ENCODE assay signal across 8 mouse cellular contexts in the genomic region with DNA sequence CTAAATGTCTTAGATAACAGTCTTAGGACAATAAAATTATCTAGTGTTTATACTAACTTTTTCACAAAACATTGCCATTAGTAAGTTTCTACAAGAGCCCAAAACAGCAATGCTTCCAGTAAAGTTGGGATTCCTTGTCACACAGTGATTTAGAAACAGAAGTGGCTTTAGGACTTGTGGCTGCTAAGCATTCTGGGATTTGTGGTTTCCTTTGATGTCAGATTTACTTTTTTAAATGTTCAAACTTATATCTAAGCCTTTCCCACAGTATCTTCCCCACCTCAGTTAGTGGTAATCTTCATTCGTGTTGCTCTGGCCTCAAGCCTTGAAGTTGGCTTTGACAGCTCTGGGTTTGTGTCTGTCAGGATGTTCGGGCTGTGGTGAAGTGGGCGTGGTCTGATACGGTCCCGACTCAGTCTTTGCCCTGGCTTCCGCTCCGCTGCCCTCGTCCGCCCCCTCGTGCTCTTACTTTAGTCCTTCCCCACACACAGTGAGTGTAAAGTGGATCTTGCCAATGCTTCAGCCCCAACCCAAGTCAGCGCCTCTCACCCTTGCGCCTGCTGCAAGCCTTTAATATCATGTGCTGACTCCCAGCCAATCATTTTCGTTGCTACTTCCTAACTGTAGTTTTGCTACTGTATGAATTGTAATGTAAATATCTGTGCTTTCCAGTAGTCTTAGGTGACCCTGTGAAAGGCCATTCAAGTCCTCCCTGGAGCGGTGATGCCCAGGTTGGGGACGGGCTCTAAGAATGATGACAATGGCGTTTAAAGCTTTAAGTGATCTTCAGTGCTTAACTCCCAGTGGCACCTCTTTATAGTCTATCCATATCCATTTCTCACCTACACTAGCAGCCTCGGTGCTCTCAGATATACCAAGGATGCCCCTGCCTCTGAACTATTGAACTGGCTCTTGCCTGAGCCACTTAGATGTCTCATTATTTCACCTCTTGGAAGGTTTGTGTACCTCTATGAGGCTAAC. TPM values are rescaled to one million over a fixed set of nuclear protein-coding genes. Genes with fewer than 3 reads are reported as not detected.
A peak's percentile ranks its signal among the peaks of the same experiment; 100 is the strongest.
DNase-seq lines count a peak whose midpoint lies in the region; ATAC-seq and TF ChIP-seq lines count a peak whose summit lies in the region.

No protein-coding gene starts in this region.

- H3K4me3 ChIP-seq in embryonic facial prominence, embryonic 13.5 days: peak overlapping the region; percentile 49
- H3K4me3 ChIP-seq in heart, embryonic 10.5 days: peak overlapping the region; percentile 57
- H3K4me3 ChIP-seq in liver, embryonic 15.5 days (replicated peaks): peak overlapping the region; percentile 45
- peak overlapping the region; percentile 30 for H3K4me3 ChIP-seq in stomach, postnatal 0 days (ENCODE audit: low read depth, low read length)

- peak; percentile 11 for DNase-seq in urinary bladder, postnatal 25 days (ENCODE audit: low spot score)
- DNase-seq in urinary bladder, postnatal 4 days (ENCODE audit: low spot score in 2 of 2): no peak
- peak; percentile 89 for DNase-seq in heart, embryonic 10.5 days (ENCODE audit: low spot score)
- DNase-seq in kidney, adult 8-10 months: peak; percentile 62 to 64
- peak; percentile 92 for DNase-seq in naive thymus-derived CD4-positive, alpha-beta T cell, adult 2 months (ENCODE audit: low read depth)
- DNase-seq in stomach, postnatal 0 days (ENCODE audit: low spot score): peak; percentile 79

- H3K27me3 ChIP-seq in embryonic facial prominence, embryonic 13.5 days: no peaks in the 10 kb centered on the region
- no peaks in the 10 kb centered on the region for H3K27me3 ChIP-seq in heart, embryonic 10.5 days (ENCODE audit: insufficient read depth, poor library complexity, severe bottlenecking)
- H3K27me3 ChIP-seq in liver, embryonic 15.5 days: no peaks in the 10 kb centered on the region
- no peaks in the 10 kb centered on the region for H3K27me3 ChIP-seq in stomach, postnatal 0 days (ENCODE audit: control insufficient read depth, insufficient read depth, low read length)

- no peak overlapping the region for H3K27ac ChIP-seq in embryonic facial prominence, embryonic 13.5 days
- H3K27ac ChIP-seq in heart, embryonic 10.5 days: 0 out of 2 replicates have a peak overlapping the region, but pooled peaks have one; percentile 22
- no peak overlapping the region for H3K27ac ChIP-seq in liver, embryonic 15.5 days (replicated peaks)
- no peak overlapping the region for H3K27ac ChIP-seq in stomach, postnatal 0 days (replicated peaks)

- peaks cover 5% of the 10 kb centered on the region; the same call in 1 of the 2 replicates for H3K4me1 ChIP-seq in embryonic facial prominence, embryonic 13.5 days
- 0 out of 2 replicates have a peak, but pooled peaks cover 4% of the 10 kb centered on the region for H3K4me1 ChIP-seq in heart, embryonic 10.5 days
- 0 out of 2 replicates have a peak, but pooled peaks cover 9% of the 10 kb centered on the region for H3K4me1 ChIP-seq in liver, embryonic 15.5 days (replicated peaks)
- no peaks in the 10 kb centered on the region for H3K4me1 ChIP-seq in stomach, postnatal 0 days (replicated peaks; ENCODE audit: control insufficient read depth, insufficient read depth)

- H3K36me3 ChIP-seq in embryonic facial prominence, embryonic 13.5 days: no peaks in the 10 kb centered on the region
- no peaks in the 10 kb centered on the region for H3K36me3 ChIP-seq in heart, embryonic 10.5 days
- no peaks in the 10 kb centered on the region for H3K36me3 ChIP-seq in liver, embryonic 15.5 days (replicated peaks)
- H3K36me3 ChIP-seq in stomach, postnatal 0 days (ENCODE audit: control insufficient read depth, insufficient read depth, low read length): no peaks in the 10 kb centered on the region

- ATAC-seq in embryonic facial prominence, embryonic 13.5 days (ENCODE audit: insufficient number of reproducible peaks, insufficient read depth, low FRiP score, low TSS enrichment, low read depth): peak; percentile 80
- ATAC-seq in liver, embryonic 15.5 days (ENCODE audit: insufficient read depth): peak; percentile 62
- ATAC-seq in stomach, postnatal 0 days (ENCODE audit: low FRiP score, low TSS enrichment): peak; percentile 92

- peak overlapping the region; percentile 65 for H3K9ac ChIP-seq in embryonic facial prominence, embryonic 13.5 days
- H3K9ac ChIP-seq in liver, embryonic 15.5 days: no peak overlapping the region
- H3K9ac ChIP-seq in stomach, postnatal 0 days (ENCODE audit: low read length): 0 out of 2 replicates have a peak overlapping the region, but pooled peaks have one; percentile 2

- TF ChIP-seq EP300 in stomach, postnatal 0 days (optimal IDR thresholded peaks at IDR 0.05): no peak

- peak overlapping the region; percentile 68 for H3K4me2 ChIP-seq in embryonic facial prominence, embryonic 13.5 days
- peak overlapping the region; percentile 62 for H3K4me2 ChIP-seq in liver, embryonic 15.5 days
- peak overlapping the region; percentile 53 for H3K4me2 ChIP-seq in stomach, postnatal 0 days (replicated peaks; ENCODE audit: low read depth)

- 13% methylated on average over 17 of the region's 17 CpGs for WGBS in embryonic facial prominence, embryonic 13.5 days
- WGBS in heart, embryonic 10.5 days: 12% methylated on average over 17 of the region's 17 CpGs
- 11% methylated on average over 17 of the region's 17 CpGs for WGBS in liver, embryonic 15.5 days (ENCODE audit: insufficient replicate concordance)
- WGBS in stomach, postnatal 0 days: 9% methylated on average over 17 of the region's 17 CpGs

- peak; percentile 69 for TF ChIP-seq CTCF in stomach, postnatal 0 days (IDR thresholded peaks at IDR 0.05; ENCODE audit: low read depth)

- no peaks in the 10 kb centered on the region for H3K9me3 ChIP-seq in embryonic facial prominence, embryonic 13.5 days
- H3K9me3 ChIP-seq in heart, embryonic 10.5 days: no peaks in the 10 kb centered on the region
- H3K9me3 ChIP-seq in liver, embryonic 15.5 days (replicated peaks): no peaks in the 10 kb centered on the region
- no peaks in the 10 kb centered on the region for H3K9me3 ChIP-seq in stomach, postnatal 0 days (ENCODE audit: control insufficient read depth, low read length)

RNA-seq across cellular contexts. Expression of a gene that starts 18.4 kb away (rescaled TPM):
- 1.6 and 3.0 TPM in 2 replicates for polyA plus RNA-seq in embryonic facial prominence, embryonic 13.5 days (2015; fragmentation: Nextera tagmentation; extraction: Ambion mirVana)
- polyA plus RNA-seq in heart, embryonic 10.5 days (2016; fragmentation: Nextera tagmentation; extraction: Ambion mirVana): 0.89 TPM in 1 of 2 replicates, not detected in the other
- not detected in 2 replicates for polyA plus RNA-seq in liver, embryonic 15.5 days (2015; fragmentation: Nextera tagmentation; extraction: Ambion mirVana)
- polyA plus RNA-seq in stomach, postnatal 0 days (2015; fragmentation: Nextera tagmentation; extraction: Ambion mirVana): 0.83 and 1.7 TPM in 2 replicates

Comparison
In these comparisons a context has a peak if more than half of its experiments do, and no peak if none do; other contexts are left out.
1. DNase-seq: peak in urinary bladder, postnatal 25 days (single experiment), heart, embryonic 10.5 days (single experiment), kidney, adult 8-10 months (2 of 2), naive thymus-derived CD4-positive, alpha-beta T cell, adult 2 months (single experiment) and stomach, postnatal 0 days (single experiment); none in urinary bladder, postnatal 4 days (0 of 2).
2. Peak in every context shown above with its lines, with median percentiles within 50 percentile points of each other: ATAC-seq, H3K4me2 ChIP-seq and H3K4me3 ChIP-seq.